Mouse (Mus musculus) cerebellum, postnatal 25 days (tissue): ENCODE measurements around the gene Ppm1a.

Experiments
- DNase-seq, 2 experiments: peaks; one replicate each; pipeline ENCODE4 v3.0.0; 2021; ENCODE audit warnings: mixed read lengths in 2 of 2

The Ppm1a gene

DNA sequence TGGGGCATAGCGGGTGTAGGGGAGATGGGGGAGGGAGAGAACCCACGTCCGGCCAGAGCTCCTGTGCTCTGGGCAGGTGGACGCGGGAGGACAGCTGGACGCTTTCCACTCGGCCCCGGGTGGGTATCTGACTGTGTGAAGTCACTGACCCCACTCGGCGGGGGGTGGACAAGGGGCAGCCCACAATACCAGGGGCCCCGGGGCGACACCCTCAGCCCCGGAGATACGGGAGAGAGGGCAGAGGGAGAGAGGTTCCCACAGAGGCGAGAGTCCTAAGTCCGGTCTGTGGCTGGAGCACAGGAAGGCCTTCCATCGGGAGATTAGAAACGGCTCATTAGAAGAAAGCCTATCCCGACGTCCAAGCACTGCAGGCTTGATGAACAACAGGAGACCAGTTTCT, 72.5 kb downstream of the Ppm1a start:
- DNase-seq, result no peak

DNA sequence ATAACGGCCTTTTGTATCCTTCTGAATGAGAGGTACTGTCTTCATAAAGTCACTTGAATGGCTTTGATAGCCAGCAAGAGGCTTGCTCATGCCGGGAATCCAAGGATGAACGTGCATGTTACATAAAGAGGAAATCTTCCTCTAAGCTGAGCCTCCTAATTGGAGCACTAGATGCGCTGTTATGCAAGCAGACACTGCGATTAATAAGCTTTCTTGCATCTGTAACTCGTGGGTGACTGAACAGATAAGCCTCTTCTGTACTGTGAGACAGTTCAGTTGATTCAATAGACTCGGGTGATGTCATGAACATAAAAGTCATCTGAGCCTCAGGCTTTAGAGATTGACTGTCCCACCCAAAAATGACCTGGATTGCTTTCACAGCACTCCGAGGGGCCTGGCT, 73.1 kb downstream of the Ppm1a start:
- DNase-seq, result no peak

DNA sequence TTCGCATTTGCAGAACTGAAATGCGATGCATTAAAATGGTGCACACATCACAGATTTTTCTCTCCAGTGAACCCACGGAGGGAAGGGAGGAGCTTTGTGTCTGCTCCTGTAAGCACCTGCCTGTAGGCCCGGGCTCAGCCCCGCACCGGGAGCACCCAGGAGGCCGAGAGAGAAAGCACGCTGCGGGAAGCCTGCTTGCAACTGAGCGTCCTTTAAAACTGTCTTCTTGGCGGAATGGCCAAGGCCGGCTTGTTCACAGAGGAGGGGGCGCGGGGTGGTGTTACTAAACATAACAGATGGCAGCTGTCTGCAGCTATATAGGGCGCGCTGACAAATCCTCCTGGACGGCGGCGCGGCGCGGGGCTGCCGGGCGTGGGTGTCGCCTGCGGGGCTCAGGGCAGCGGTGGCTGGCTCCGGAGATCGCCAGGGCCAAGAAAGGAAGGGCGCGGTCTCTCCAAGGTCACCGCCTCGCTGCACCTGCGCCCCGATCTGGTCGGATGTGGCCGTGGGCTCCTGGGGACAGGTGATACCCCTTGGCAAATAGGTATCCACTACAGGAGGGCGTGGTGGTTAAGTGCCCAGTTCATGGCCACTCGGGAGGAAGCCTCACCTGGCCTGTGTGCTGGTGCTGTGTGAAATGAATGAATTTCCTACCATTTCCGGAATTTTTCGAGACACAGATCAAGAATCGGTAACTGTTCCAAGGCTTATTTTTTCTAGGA, 74.6 kb downstream of the Ppm1a start:
- peak; percentile 70 for DNase-seq

DNA sequence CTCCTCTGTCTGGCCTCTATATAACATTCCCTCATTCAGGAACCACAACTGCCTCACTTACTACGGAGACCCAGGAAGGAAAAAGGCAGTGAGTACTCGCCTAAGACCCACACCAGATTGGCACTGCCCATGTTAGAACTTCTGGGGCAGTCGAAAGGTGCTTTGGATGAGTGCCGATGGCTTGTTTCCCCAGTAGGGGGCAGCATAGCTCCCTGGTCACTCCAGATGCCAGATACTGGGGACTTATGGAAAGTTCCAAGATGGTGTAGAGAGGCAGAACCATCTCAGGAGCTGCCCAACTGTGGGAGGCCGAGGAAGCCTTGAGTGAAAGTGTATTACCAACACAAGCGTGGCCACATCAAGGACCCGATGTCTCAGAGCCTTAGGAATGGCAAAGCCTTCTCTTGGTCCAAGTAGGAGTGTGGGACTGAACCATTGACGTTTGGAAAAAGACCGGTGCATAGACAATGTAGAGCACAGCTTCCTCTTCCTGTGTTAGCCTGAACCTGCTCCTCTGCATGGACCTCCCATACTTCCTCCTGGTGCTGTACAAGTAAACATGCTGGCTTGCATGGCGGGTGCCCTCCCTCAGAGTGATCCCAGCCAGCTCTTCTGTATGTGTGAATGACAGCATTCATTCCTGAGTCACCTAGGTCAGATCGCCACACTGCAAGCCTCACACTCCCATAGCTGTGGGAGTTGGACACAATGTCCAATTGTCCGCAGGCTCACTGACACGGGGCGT, 77.7 kb downstream of the Ppm1a start:
- peak in 1 of 2 experiments; percentile 25 for DNase-seq

DNA sequence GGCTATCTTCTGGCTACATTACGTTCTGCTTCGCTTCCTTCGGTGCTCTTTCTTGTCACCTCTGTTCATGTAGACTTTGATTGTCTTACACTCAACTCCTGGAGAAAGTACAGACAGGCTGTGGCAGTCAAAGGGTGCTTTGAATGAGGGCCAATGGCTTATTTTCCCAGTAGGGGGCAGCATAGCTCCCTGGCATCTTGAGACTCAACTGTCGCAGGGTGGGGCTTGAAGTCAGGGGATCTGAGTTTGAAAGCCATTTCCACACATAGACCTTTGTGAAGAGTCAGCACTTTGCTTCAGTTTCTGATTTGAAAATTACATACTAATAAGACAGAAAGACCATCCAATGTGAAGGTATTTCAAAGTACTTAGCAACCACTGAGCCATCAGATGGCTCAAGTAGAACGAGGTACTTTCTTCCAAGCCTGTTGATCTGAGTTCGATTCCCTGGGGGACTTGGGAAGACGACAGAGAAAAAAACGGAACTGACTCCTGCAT, 78.3 kb downstream of the Ppm1a start:
- DNase-seq, result no peak

DNA sequence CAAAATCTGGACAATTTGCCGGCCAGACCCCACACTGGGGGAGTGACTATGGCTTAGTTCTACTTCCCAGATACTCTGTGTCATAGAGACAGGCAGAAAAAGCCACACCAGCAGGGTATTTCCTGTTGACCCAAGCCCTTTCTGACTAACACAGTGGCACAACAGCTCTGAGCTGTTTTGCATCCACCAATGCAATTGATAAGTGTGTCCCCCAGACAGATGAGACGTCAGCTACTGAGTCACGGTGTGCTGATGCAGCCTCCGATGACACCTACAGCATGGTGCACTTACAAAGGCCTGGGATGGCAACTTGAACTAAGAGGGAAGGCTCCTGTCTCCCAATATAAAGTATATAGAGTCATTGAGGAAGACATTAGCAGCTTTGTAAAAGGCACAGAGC, 80.0 kb downstream of the Ppm1a start:
- DNase-seq, result no peak

DNA sequence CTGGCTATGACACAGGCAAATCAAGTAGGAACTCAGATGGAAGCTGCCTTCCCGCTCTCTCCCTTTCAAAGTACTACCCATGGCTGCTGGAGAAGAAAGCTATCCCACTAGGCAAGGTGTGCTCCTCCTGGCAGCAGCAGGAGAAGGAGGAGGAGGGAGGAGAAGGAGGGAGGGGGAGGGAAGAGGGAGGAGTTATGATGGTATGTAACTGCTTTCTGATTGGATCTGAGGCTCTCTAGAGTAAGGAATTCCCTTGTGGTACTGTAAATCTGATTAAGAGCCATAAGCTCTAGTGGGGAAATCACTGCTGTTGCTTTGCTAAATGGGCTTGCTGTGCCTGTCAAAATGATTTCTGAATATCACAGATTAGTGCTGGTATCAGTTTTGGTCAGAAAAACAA, 84.2 kb downstream of the Ppm1a start:
- DNase-seq, result no peak

DNA sequence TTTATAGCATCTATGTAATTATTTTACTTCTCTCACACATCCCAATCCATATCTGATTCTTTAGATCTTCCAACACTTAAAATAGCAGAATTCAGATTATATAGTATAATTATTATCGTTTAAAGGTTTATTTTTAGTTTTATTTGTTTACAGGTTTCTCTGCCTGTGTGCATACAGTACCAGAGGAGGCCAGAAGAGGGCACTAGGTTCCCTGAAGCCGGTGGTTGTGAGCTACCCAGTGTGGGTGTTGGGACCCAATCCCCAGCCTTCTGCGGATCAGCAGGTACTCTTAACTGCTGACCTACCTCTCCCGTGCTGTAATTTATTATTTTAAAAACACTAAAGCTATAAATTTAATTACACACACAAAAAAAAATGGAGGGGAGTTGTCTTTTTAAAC, 85.9 kb downstream of the Ppm1a start:
- DNase-seq, result no peak

DNA sequence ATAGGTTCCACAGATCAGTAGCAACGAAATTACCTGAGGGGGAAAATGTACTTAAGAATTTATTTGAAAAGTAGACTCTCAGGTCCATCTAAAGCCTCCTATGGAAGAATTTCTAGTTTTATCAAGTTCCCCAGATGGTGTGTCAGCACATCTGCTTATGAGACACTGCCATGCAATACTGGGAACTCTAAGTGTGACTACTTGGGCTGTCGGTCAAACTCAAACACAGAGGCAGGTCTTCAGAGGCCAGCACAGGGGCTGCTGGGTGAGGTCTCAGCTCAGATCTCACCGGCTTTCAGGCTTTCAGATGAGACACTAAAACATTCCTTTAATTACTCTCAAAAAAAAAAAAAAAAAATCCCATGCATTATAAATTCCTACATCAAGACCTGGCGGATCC, 86.3 kb downstream of the Ppm1a start:
- no peak for DNase-seq

DNA sequence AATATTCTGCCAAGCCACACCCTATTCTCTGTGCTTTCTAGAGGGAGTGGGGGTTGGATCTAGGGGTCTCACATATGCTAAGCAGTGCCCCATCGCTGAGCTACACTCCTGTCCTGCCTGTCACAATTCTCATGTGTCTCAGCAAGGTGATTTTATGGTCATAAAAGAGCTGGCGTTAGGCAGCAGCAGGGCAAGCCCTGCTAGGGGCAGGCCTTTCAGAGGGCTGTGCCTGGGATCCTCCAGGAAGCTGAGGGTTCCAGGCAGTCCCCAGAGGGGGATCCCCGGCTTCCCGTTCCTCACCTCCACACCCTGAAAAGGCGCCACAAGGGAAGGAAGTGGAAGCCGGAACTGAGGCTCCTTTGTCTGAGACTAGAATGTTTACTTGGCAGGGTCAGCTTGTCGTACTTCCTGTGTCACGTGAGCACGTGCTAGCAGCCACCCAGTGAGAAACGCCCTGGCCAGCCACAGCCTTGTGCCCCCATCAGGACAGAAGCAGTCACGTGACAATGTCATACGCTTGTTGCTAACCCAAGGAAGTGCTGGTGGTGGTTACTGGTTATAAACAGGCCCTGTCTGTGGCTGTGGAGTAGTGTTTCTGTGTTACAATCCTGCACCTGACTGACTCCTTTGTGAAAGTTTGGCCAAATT, 86.8 kb downstream of the Ppm1a start:
- DNase-seq, result peak in 1 of 2 experiments; percentile 10

DNA sequence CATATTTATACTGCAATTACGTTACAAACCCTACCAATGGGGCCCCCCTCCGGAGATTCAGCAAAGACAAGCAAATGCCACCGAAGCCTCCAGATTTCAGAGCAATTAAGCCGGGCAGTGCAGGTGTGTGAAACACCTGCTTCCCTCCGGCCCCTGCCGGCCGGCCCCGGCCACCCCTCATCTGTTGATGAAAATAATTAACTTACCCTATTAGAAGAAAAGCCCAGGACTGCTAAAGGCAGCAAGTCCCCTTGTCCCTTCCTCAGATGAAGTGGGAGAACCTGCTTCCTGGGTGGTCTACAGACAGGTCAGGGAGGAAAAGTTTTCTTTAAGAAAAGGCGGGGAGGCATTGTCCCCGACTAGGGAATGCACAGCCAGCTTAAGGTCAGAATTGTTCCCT, 88.7 kb downstream of the Ppm1a start:
- no peak for DNase-seq

DNA sequence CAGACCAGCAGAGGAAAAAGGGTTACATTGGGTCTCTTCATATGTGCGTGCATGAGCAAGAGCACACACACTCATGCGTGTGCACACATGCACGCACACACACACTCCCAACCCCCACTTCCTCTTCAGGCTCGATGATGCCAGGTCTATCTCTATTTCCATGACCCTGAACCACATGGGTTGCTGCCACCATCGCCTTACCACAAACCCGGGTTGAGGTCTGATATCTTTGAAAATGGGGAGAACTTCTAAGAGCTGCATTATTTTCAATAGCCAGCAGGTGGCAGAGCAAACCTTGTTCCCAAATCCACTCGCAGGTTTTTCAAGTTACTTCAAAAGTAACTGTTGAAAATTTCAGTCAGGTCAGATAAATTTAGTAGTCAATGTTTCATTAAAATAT, 90.5 kb downstream of the Ppm1a start:
- peak in 1 of 2 experiments; percentile 47 for DNase-seq
